Mouse (Mus musculus) hindbrain, postnatal 0 days (tissue): ENCODE data around the gene Snx21. TPM values are rescaled to one million over a fixed set of nuclear protein-coding genes. Genes with fewer than 3 reads are reported as not detected.

Source experiments
- ATAC-seq: fragments of 200-750 bp; cut with Nextera tagmentation; 2 replicates; pipeline ENCODE4 v1.8.0; 2017; ENCODE audit warnings: mild to moderate bottlenecking, moderate TSS enrichment, moderate library complexity
- DNase-seq: peaks from one replicate; pipeline ENCODE4 v3.0.0-alpha.2; 2015; ENCODE audit warnings: low spot score
- H3K27ac ChIP-seq: fragments of 300-500 bp; sonication (generic); 2 replicates; pipeline ENCODE4 v1.5.1; 2014; ENCODE audit warnings: mild to moderate bottlenecking
- H3K27me3 ChIP-seq: fragments of 300-500 bp; sonication (generic); 2 replicates; pipeline ENCODE4 v1.6.1; 2014; ENCODE audit warnings: low read length, mixed read lengths; ENCODE audit not compliant: insufficient read depth
- H3K36me3 ChIP-seq: fragments of 300-500 bp; sonication (generic); 2 replicates; pipeline ENCODE4 v1.6.1; 2014; ENCODE audit warnings: low read length, mixed read lengths; ENCODE audit not compliant: insufficient read depth
- H3K4me1 ChIP-seq: fragments of 300-500 bp; sonication (generic); 2 replicates; pipeline ENCODE4 v1.6.1; 2014; ENCODE audit warnings: antibody characterized with exemption, low read length, mixed read lengths; ENCODE audit not compliant: insufficient read depth
- H3K4me2 ChIP-seq: fragments of 300-500 bp; sonication (generic); 2 replicates; pipeline ENCODE4 v1.6.1; 2014; ENCODE audit warnings: low read depth, mild to moderate bottlenecking, low read length, moderate library complexity, mixed read lengths
- H3K4me3 ChIP-seq: fragments of 300-500 bp; sonication (generic); 2 replicates; pipeline ENCODE4 v1.5.1; 2014; ENCODE audit warnings: low read length
- H3K9ac ChIP-seq: fragments of 300-500 bp; sonication (generic); replicated peaks from 2 replicates; pipeline ENCODE4 v1.6.1; 2014; ENCODE audit warnings: mild to moderate bottlenecking, low read length, moderate library complexity, mixed read lengths
- H3K9me3 ChIP-seq: fragments of 300-500 bp; sonication (generic); 2 replicates; pipeline ENCODE4 v1.6.1; 2016; ENCODE audit warnings: low read length, mixed read lengths
- CTCF ChIP-seq: IDR thresholded peaks from 2 replicates; pipeline ENCODE4 v1.5.1; 2016; ENCODE audit warnings: antibody characterized with exemption, control low read depth, low read depth
- WGBS: fragments of 180-500 bp; shearing (Covaris S2); extraction: QIAGEN DNeasy Blood & Tissue Kit; methylation state at CpG from one replicate; pipeline ENCODE4 v1.1.7; 2014; 5-methylcytosine and 5-hydroxymethylcytosine counted together
- polyA plus RNA-seq: library from polyadenylated mRNA; unstranded; fragments of >200 nt; fragmentation: Nextera tagmentation; extraction: Ambion mirVana; gene quantifications from 2 replicates; pipeline ENCODE4 v1.2.1, GENCODE M21; 2015
- total RNA-seq: library from RNA; depleted of rRNA; stranded (reverse); fragments of >200 nt; gene quantifications from 2 replicates; pipeline ENCODE4 v1.2.3, GENCODE M21; 2014

Snx21 gene
- total and polyA plus RNA-seq, 2 experiments from 2014 or later: 47.6 to 102 TPM

- H3K9me3 ChIP-seq: no peaks in the 10 kb centered on the region
These were observed 14.8 kb downstream of the Snx21 start for GRCm38 (mm10) chr2:164800252-164801004.

GRCm38 (mm10) chr2:164803201-164803920, 17.7 kb downstream of the Snx21 start:
- Histone ChIP-seq H3K27ac (no peak overlapping the region), H3K4me1 (peaks cover 4% of the 10 kb centered on the region; the same call in 1 of the 2 replicates), H3K4me3 (peak overlapping the region; percentile 80), H3K4me2 (peak overlapping the region; percentile 68), H3K9me3 (no peaks in the 10 kb centered on the region), H3K36me3 (peaks cover 8% of the 10 kb centered on the region; the same call in 1 of the 2 replicates), H3K9ac (peak overlapping the region; percentile 74; the same call in 1 of the 2 replicates), H3K27me3 (no peaks in the 10 kb centered on the region)
- DNase-seq (no peak), ATAC-seq (no peak)
- 91% methylated on average over 16 of the region's 16 CpGs for WGBS
- TF ChIP-seq CTCF: no peak

More at GRCm38 (mm10) chr2:164800252-164801004, 14.8 kb downstream of the Snx21 start:
- ATAC-seq: no peak
- H3K4me2 ChIP-seq: no peak overlapping the region
- no peaks in the 10 kb centered on the region for H3K27me3 ChIP-seq
- no peak for DNase-seq
- peaks cover 20% of the 10 kb centered on the region; the same call in 1 of the 2 replicates for H3K36me3 ChIP-seq
- TF ChIP-seq CTCF: no peak
- no peak overlapping the region for H3K4me3 ChIP-seq
- 91% methylated on average over 13 of the region's 13 CpGs for WGBS
- no peak overlapping the region for H3K27ac ChIP-seq
- H3K4me1 ChIP-seq: peaks cover 4% of the 10 kb centered on the region; the same call in 1 of the 2 replicates
- H3K9ac ChIP-seq: no peak overlapping the region

DNA sequence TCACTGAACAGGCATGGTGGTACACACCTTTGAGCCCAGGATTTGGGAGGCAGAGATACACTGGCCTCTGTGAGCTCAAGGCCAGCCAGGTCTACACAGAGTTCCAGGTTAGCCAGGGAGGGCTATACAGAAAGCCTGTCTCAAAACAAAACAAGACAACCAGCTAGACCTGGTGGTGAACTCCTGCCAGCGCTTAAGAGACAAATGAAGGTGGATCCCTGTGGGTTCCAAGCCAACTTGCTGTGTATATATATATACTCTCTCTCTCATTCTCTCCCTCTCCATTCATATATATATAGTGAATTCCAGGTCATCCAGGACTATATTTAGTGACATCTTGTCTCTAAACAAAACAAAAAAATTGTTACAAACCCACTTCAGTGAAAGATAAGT, 18.3 kb downstream of the Snx21 start:
- H3K27ac ChIP-seq: peak overlapping the region; percentile 90
- DNase-seq: no peak
- peaks cover 4% of the 10 kb centered on the region; the same call in 1 of the 2 replicates for H3K4me1 ChIP-seq
- peak overlapping the region; percentile 80 for H3K4me3 ChIP-seq
- ATAC-seq: no peak
- H3K9me3 ChIP-seq: no peaks in the 10 kb centered on the region
- H3K4me2 ChIP-seq: peak overlapping the region; percentile 68
- H3K27me3 ChIP-seq: no peaks in the 10 kb centered on the region
- no peak for TF ChIP-seq CTCF
- 46% methylated on average over 1 of the region's 1 CpGs for WGBS
- H3K9ac ChIP-seq: peak overlapping the region; percentile 74
- H3K36me3 ChIP-seq: peaks cover 10% of the 10 kb centered on the region; the same call in 1 of the 2 replicates

- H3K4me1 ChIP-seq: peaks cover 4% of the 10 kb centered on the region; the same call in 1 of the 2 replicates
- H3K4me2 ChIP-seq: peak within 1 kb of the TSS; percentile 89
- H3K9me3 ChIP-seq: no peaks in the 10 kb centered on the region
- TF ChIP-seq CTCF: 0 out of 2 replicates have a peak, but pooled peaks have one; percentile 5
- ATAC-seq (peak; percentile 97), DNase-seq (peak; percentile 99)
- peaks cover 12% of the 10 kb centered on the region; the same call in 1 of the 2 replicates for H3K36me3 ChIP-seq
- under 1% methylated on average over 47 of the region's 47 CpGs for WGBS
- H3K27me3 ChIP-seq: no peaks in the 10 kb centered on the region
- H3K4me3 ChIP-seq: peak within 1 kb of the TSS; percentile 80
- H3K9ac ChIP-seq: peak within 1 kb of the TSS; percentile 74
- peak within 1 kb of the TSS; percentile 90 for H3K27ac ChIP-seq
These were observed 19.1 kb downstream of the Snx21 start, which contains the start of the genes Acot8 and Zswim3 for GRCm38 (mm10) chr2:164804533-164805331. TSS of gene Acot8 (minus strand) at chr2:164804882. TSS of gene Zswim3 (plus strand) at chr2:164805098.

GRCm38 (mm10) chr2:164805332-164805718, 19.7 kb downstream of the Snx21 start:
- peaks cover 12% of the 10 kb centered on the region; the same call in 1 of the 2 replicates for H3K36me3 ChIP-seq
- H3K4me1 ChIP-seq: peaks cover 4% of the 10 kb centered on the region; the same call in 1 of the 2 replicates
- TF ChIP-seq CTCF: no peak
- H3K27ac ChIP-seq: peak overlapping the region; percentile 85
- H3K27me3 ChIP-seq: no peaks in the 10 kb centered on the region
- no peaks in the 10 kb centered on the region for H3K9me3 ChIP-seq
- H3K4me2 ChIP-seq: peak overlapping the region; percentile 89
- peak overlapping the region; percentile 74 for H3K9ac ChIP-seq
- DNase-seq (peak; percentile 18), ATAC-seq (peak; percentile 37)
- H3K4me3 ChIP-seq: peak overlapping the region; percentile 80
- 1% methylated on average over 21 of the region's 21 CpGs for WGBS

- no peak overlapping the region for H3K4me3 ChIP-seq
- H3K4me1 ChIP-seq: peaks cover 4% of the 10 kb centered on the region; the same call in 1 of the 2 replicates
- no peaks in the 10 kb centered on the region for H3K27me3 ChIP-seq
- peak overlapping the region; percentile 89 for H3K4me2 ChIP-seq
- no peaks in the 10 kb centered on the region for H3K9me3 ChIP-seq
- no peak overlapping the region for H3K9ac ChIP-seq
- 84% methylated on average over 7 of the region's 7 CpGs for WGBS
- no peak overlapping the region for H3K27ac ChIP-seq
- H3K36me3 ChIP-seq: 0 out of 2 replicates have a peak, but pooled peaks cover 8% of the 10 kb centered on the region
- ATAC-seq (no peak), DNase-seq (no peak)
- TF ChIP-seq CTCF: no peak
These were observed 21.0 kb downstream of the Snx21 start for GRCm38 (mm10) chr2:164806614-164807013.
